ENCODE assay signal across 8 mouse cellular contexts in genomic region chr16:37973855-37974519, GRCm38 (mm10). TPM values are rescaled to one million over a fixed set of nuclear protein-coding genes. Genes with fewer than 3 reads are reported as not detected.
DNase-seq lines count a peak whose midpoint lies in the region; ATAC-seq and TF ChIP-seq lines count a peak whose summit lies in the region.

No protein-coding gene starts in this region.

- H3K9ac ChIP-seq in heart, embryonic 11.5 days (ENCODE audit: low read depth, low read length) = no peak overlapping the region
- H3K9ac ChIP-seq in forebrain, embryonic 16.5 days (replicated peaks; ENCODE audit: low read depth, low read length) = no peak overlapping the region
- H3K9ac ChIP-seq in intestine, embryonic 14.5 days (ENCODE audit: low read length) = no peak overlapping the region
- H3K9ac ChIP-seq in neural tube, embryonic 14.5 days (replicated peaks; ENCODE audit: low read depth, low read length) = no peak overlapping the region

- no peak overlapping the region for H3K4me2 ChIP-seq in heart, embryonic 11.5 days
- H3K4me2 ChIP-seq in forebrain, embryonic 16.5 days (ENCODE audit: low read length) = no peak overlapping the region
- no peak overlapping the region for H3K4me2 ChIP-seq in intestine, embryonic 14.5 days (ENCODE audit: low read length)
- H3K4me2 ChIP-seq in neural tube, embryonic 14.5 days (ENCODE audit: low read depth, low read length) = no peak overlapping the region

- peaks cover 6% of the 10 kb centered on the region for H3K4me1 ChIP-seq in heart, embryonic 11.5 days (ENCODE audit: control insufficient read depth, insufficient read depth, low read length)
- peaks cover 17% of the 10 kb centered on the region for H3K4me1 ChIP-seq in forebrain, embryonic 16.5 days (replicated peaks; ENCODE audit: control insufficient read depth, insufficient read depth, low read length)
- peaks cover 6% of the 10 kb centered on the region; the same call in 1 of the 2 replicates for H3K4me1 ChIP-seq in intestine, embryonic 14.5 days (replicated peaks; ENCODE audit: control insufficient read depth, insufficient read depth, low read length)
- H3K4me1 ChIP-seq in neural tube, embryonic 14.5 days (ENCODE audit: control insufficient read depth, insufficient read depth, low read length) = peaks cover 15% of the 10 kb centered on the region
- H3K4me1 ChIP-seq in thymus, adult 2 months (replicated peaks; ENCODE audit: control insufficient read depth, insufficient read depth, low read length) = peaks cover 24% of the 10 kb centered on the region

- ATAC-seq in heart, embryonic 11.5 days (replicated peaks; ENCODE audit: insufficient number of reproducible peaks, low FRiP score, low TSS enrichment) = no peak
- peak; percentile 72 for ATAC-seq in forebrain, embryonic 16.5 days
- peak; percentile 47; the same call in 1 of the 2 replicates for ATAC-seq in intestine, embryonic 14.5 days (replicated peaks; ENCODE audit: low FRiP score, low TSS enrichment, low read depth)
- ATAC-seq in neural tube, embryonic 14.5 days (ENCODE audit: low read depth) = peak; percentile 65

- TF ChIP-seq CTCF in thymus, adult 2 months (IDR thresholded peaks at IDR 0.05; ENCODE audit: borderline replicate concordance, control insufficient read depth, extremely low read depth, insufficient read depth, low read length, poor library complexity) = no peak

- H3K9me3 ChIP-seq in heart, embryonic 11.5 days (replicated peaks; ENCODE audit: control insufficient read depth, low read length) = no peaks in the 10 kb centered on the region
- no peaks in the 10 kb centered on the region for H3K9me3 ChIP-seq in forebrain, embryonic 16.5 days (ENCODE audit: control insufficient read depth, low read length)
- no peaks in the 10 kb centered on the region for H3K9me3 ChIP-seq in intestine, embryonic 14.5 days (ENCODE audit: control insufficient read depth, low read length)
- no peaks in the 10 kb centered on the region for H3K9me3 ChIP-seq in neural tube, embryonic 14.5 days (ENCODE audit: control insufficient read depth, low read length)

- TF ChIP-seq POLR2A in thymus, adult 2 months (IDR thresholded peaks at IDR 0.05; ENCODE audit: control insufficient read depth, extremely low read depth, insufficient read depth, low read length, poor library complexity) = no peak

- H3K4me3 ChIP-seq in heart, embryonic 11.5 days (ENCODE audit: low read depth, low read length) = no peak overlapping the region
- no peak overlapping the region for H3K4me3 ChIP-seq in forebrain, embryonic 16.5 days (replicated peaks; ENCODE audit: low read length)
- H3K4me3 ChIP-seq in intestine, embryonic 14.5 days (ENCODE audit: low read depth, low read length) = no peak overlapping the region
- H3K4me3 ChIP-seq in neural tube, embryonic 14.5 days (ENCODE audit: low read depth, low read length) = no peak overlapping the region
- H3K4me3 ChIP-seq in thymus, adult 2 months (ENCODE audit: control insufficient read depth, insufficient read depth, low read length) = no peak overlapping the region

- peak; percentile 31 for DNase-seq in heart, adult 8-10 months (ENCODE audit: low spot score)
- DNase-seq in intestine, embryonic 14.5 days (ENCODE audit: low spot score) = no peak
- no peak for DNase-seq in urinary bladder, postnatal 36 days (ENCODE audit: low spot score in 2 of 2)
- no peak for DNase-seq in thymus, adult 2 months
- DNase-seq in adipocyte (ENCODE audit: low spot score) = no peak

- 45% methylated on average over 11 of the region's 11 CpGs for whole genome bisulfite sequencing in heart, embryonic 11.5 days (ENCODE audit: insufficient replicate concordance)
- WGBS in forebrain, embryonic 16.5 days = 39% methylated on average over 11 of the region's 11 CpGs
- WGBS in intestine, embryonic 14.5 days = 32% methylated on average over 11 of the region's 11 CpGs
- WGBS in neural tube, embryonic 14.5 days = 36% methylated on average over 11 of the region's 11 CpGs
- 82% methylated on average over 11 of the region's 11 CpGs for WGBS in thymus, adult 2 months

- H3K27ac ChIP-seq in heart, embryonic 11.5 days (ENCODE audit: low read depth, low read length) = no peak overlapping the region
- H3K27ac ChIP-seq in forebrain, embryonic 16.5 days (ENCODE audit: low read length) = peak overlapping the region; percentile 26; the same call in 1 of the 2 replicates
- 0 out of 2 replicates have a peak overlapping the region, but pooled peaks have one; percentile 6 for H3K27ac ChIP-seq in intestine, embryonic 14.5 days (ENCODE audit: low read depth)
- peak overlapping the region; percentile 30 for H3K27ac ChIP-seq in neural tube, embryonic 14.5 days (ENCODE audit: low read depth, low read length)
- no peak overlapping the region for H3K27ac ChIP-seq in thymus, adult 2 months (ENCODE audit: control insufficient read depth, insufficient read depth, low read length)

- no peaks in the 10 kb centered on the region for H3K36me3 ChIP-seq in heart, embryonic 11.5 days (ENCODE audit: control insufficient read depth, insufficient read depth, low read length)
- H3K36me3 ChIP-seq in forebrain, embryonic 16.5 days (ENCODE audit: control insufficient read depth, insufficient read depth) = no peaks in the 10 kb centered on the region
- no peaks in the 10 kb centered on the region for H3K36me3 ChIP-seq in intestine, embryonic 14.5 days (ENCODE audit: control insufficient read depth, insufficient read depth, low read length)
- H3K36me3 ChIP-seq in neural tube, embryonic 14.5 days (ENCODE audit: control insufficient read depth, insufficient read depth, low read length) = no peaks in the 10 kb centered on the region
- no peaks in the 10 kb centered on the region for H3K36me3 ChIP-seq in thymus, adult 2 months (ENCODE audit: control insufficient read depth, insufficient read depth, low read length)

- no peaks in the 10 kb centered on the region; the same call in 1 of the 2 replicates for H3K27me3 ChIP-seq in heart, embryonic 11.5 days (ENCODE audit: control insufficient read depth, insufficient read depth, low read length)
- no peaks in the 10 kb centered on the region for H3K27me3 ChIP-seq in forebrain, embryonic 16.5 days (replicated peaks; ENCODE audit: control insufficient read depth, insufficient read depth, low read length)
- no peaks in the 10 kb centered on the region for H3K27me3 ChIP-seq in intestine, embryonic 14.5 days (replicated peaks; ENCODE audit: control insufficient read depth, insufficient read depth, low read length)
- H3K27me3 ChIP-seq in neural tube, embryonic 14.5 days (ENCODE audit: control insufficient read depth, insufficient read depth, low read length) = no peaks in the 10 kb centered on the region
- no peaks in the 10 kb centered on the region for H3K27me3 ChIP-seq in thymus, adult 2 months (ENCODE audit: control insufficient read depth, insufficient read depth, low read length)

RNA-seq across cellular contexts. Expression of gene Gpr156, which starts 57.7 kb away (rescaled TPM):
- under 1 TPM in 1 of 4 experiments, not detected in 3; 0.06 TPM for total RNA-seq in heart, adult 8-10 months (2022)
- 0.66 and 0.87 TPM in 2 replicates for polyA plus RNA-seq in heart, embryonic 11.5 days (2014; fragmentation: Nextera tagmentation; extraction: Ambion mirVana)
- polyA plus RNA-seq in forebrain, embryonic 16.5 days (2015; fragmentation: Nextera tagmentation; extraction: Ambion mirVana) = 5.4 and 5.6 TPM in 2 replicates
- 0.42 and 0.61 TPM in 2 replicates for polyA plus RNA-seq in intestine, embryonic 14.5 days (2014; fragmentation: Nextera tagmentation; extraction: Ambion mirVana)
- 4.9 and 6.4 TPM in 2 replicates for polyA plus RNA-seq in neural tube, embryonic 14.5 days (2014; fragmentation: Nextera tagmentation; extraction: Ambion mirVana)
- polyA plus RNA-seq in thymus, adult 2 months (2012; rRNA removed) = 0.08 and 0.09 TPM in 2 replicates

Comparison
In these comparisons a context has a peak if more than half of its experiments do, and no peak if none do; other contexts are left out.
1. H3K27ac ChIP-seq: peak in forebrain, embryonic 16.5 days (single experiment), intestine, embryonic 14.5 days (single experiment) and neural tube, embryonic 14.5 days (single experiment); none in heart, embryonic 11.5 days (single experiment) and thymus, adult 2 months (single experiment).